Mouse (Mus musculus) CH12.LX (cell line): ENCODE data around the gene Smarcad1. TPM values are rescaled to one million over a fixed set of nuclear protein-coding genes. Genes with fewer than 3 reads are reported as not detected.

Source experiments
- DNase-seq: peaks from one replicate; pipeline ENCODE4 v3.0.0-alpha.2; 2013; ENCODE audit errors: extremely low read depth
- H3K27ac ChIP-seq: 2 replicates; pipeline ENCODE4 v1.5.1; 2012; ENCODE audit warnings: low read depth, mild to moderate bottlenecking, control low read depth, moderate library complexity; ENCODE audit not compliant: insufficient read depth
- H3K27me3 ChIP-seq: replicated peaks from 2 replicates; pipeline ENCODE3; 2012; ENCODE audit warnings: inconsistent platforms
- H3K36me3 ChIP-seq, 2 experiments: replicated peaks in 1 of 2; 2 replicates each; pipeline versions ENCODE3 to v1.6.1; 2012; ENCODE audit warnings: inconsistent platforms in 1 of 2, low read length in 1 of 2, mild to moderate bottlenecking in 1 of 2, mixed read lengths in 1 of 2, moderate library complexity in 1 of 2; ENCODE audit not compliant: control insufficient read depth in 1 of 2, insufficient read depth in 1 of 2
- H3K4me1 ChIP-seq, 2 experiments: 2 replicates each; pipeline ENCODE4 v1.6.1; 2012; ENCODE audit warnings: inconsistent platforms in 1 of 2, moderate library complexity in 1 of 2; ENCODE audit not compliant: insufficient read depth in 2 of 2, control insufficient read depth in 1 of 2
- H3K4me2 ChIP-seq: 2 replicates; pipeline ENCODE4 v1.6.1; 2012; ENCODE audit warnings: low read depth, mild to moderate bottlenecking, control low read depth; ENCODE audit not compliant: poor library complexity, insufficient read depth, severe bottlenecking
- H3K4me3 ChIP-seq, 3 experiments: fragments of 150-350 bp in 1 of 3; sonication (generic) in 1 of 3; replicated peaks in 1 of 3; 2 replicates each; pipeline versions ENCODE3 to v1.5.1; 2011 to 2012; ENCODE audit warnings: low read depth in 2 of 3, low read length in 2 of 3, mild to moderate bottlenecking in 2 of 3, moderate library complexity in 2 of 3, control low read depth in 1 of 3, improper control_type of control experiment in 1 of 3, inconsistent platforms in 1 of 3, mixed read lengths in 1 of 3; ENCODE audit not compliant: poor library complexity in 1 of 3
- H3K79me2 ChIP-seq: replicated peaks from 2 replicates; pipeline ENCODE4 v1.6.1; 2012; ENCODE audit warnings: mild to moderate bottlenecking, moderate library complexity; ENCODE audit not compliant: control insufficient read depth, poor library complexity, insufficient read depth, severe bottlenecking; ENCODE audit errors: extremely low read depth
- H3K9ac ChIP-seq: 2 replicates; pipeline ENCODE4 v1.6.1; 2012; ENCODE audit warnings: low read depth, mild to moderate bottlenecking, control low read depth, moderate library complexity; ENCODE audit not compliant: insufficient read depth
- H3K9me3 ChIP-seq: replicated peaks from 2 replicates; pipeline ENCODE3; 2012; ENCODE audit warnings: low read length, inconsistent platforms, mixed read lengths
- BHLHE40 ChIP-seq: IDR thresholded peaks from 2 replicates; pipeline ENCODE4 v1.6.1; 2011; ENCODE audit warnings: mild to moderate bottlenecking, low read depth, low read length, improper control_type of control experiment
- CHD1 ChIP-seq: IDR thresholded peaks from 2 replicates; pipeline ENCODE4 v1.6.1; 2012; ENCODE audit warnings: low read depth, low read length, improper control_type of control experiment, inconsistent platforms
- CHD2 ChIP-seq: IDR thresholded peaks from 2 replicates; pipeline ENCODE4 v1.6.1; 2011; ENCODE audit warnings: low read length, improper control_type of control experiment
- CTCF ChIP-seq, 2 experiments: IDR thresholded peaks in 1 of 2; conservative IDR thresholded peaks in 1 of 2; 2 replicates each; pipeline ENCODE4 v1.5.1; 2011 to 2012; ENCODE audit warnings: low read depth in 2 of 2, low read length in 2 of 2, improper control_type of control experiment in 1 of 2, inconsistent platforms in 1 of 2, mild to moderate bottlenecking in 1 of 2, moderate library complexity in 1 of 2
- E2F4 ChIP-seq: IDR thresholded peaks from 2 replicates; pipeline ENCODE4 v1.6.1; 2011; ENCODE audit warnings: low read depth, low read length, improper control_type of control experiment; ENCODE audit not compliant: insufficient replicate concordance
- ELF1 ChIP-seq: IDR thresholded peaks from 2 replicates; pipeline ENCODE4 v1.6.1; 2014; ENCODE audit warnings: low read depth, mild to moderate bottlenecking, inconsistent platforms, low read length, improper control_type of control experiment
- EP300 ChIP-seq: IDR thresholded peaks from 2 replicates; pipeline ENCODE4 v1.6.1; 2011; ENCODE audit warnings: low read length, improper control_type of control experiment
- GABPA ChIP-seq: IDR thresholded peaks from 2 replicates; pipeline ENCODE4 v1.6.1; 2012; ENCODE audit warnings: low read depth, low read length, improper control_type of control experiment, inconsistent platforms; ENCODE audit not compliant: insufficient replicate concordance
- HCFC1 ChIP-seq: IDR thresholded peaks from 2 replicates; pipeline ENCODE4 v1.6.1; 2012; ENCODE audit warnings: low read depth, mild to moderate bottlenecking, inconsistent platforms, low read length, improper control_type of control experiment
- IRF4 ChIP-seq: IDR thresholded peaks from 2 replicates; pipeline ENCODE4 v1.6.1; 2014; ENCODE audit warnings: low read depth, mild to moderate bottlenecking, inconsistent platforms, low read length, improper control_type of control experiment
- JUN ChIP-seq: IDR thresholded peaks from 2 replicates; pipeline ENCODE4 v1.6.1; 2011; ENCODE audit warnings: low read depth, mild to moderate bottlenecking, low read length, improper control_type of control experiment, moderate library complexity; ENCODE audit not compliant: insufficient read depth
- JUND ChIP-seq: conservative IDR thresholded peaks from 2 replicates; pipeline ENCODE4 v1.6.1; 2011; ENCODE audit warnings: low read depth, low read length, improper control_type of control experiment
- KAT2A ChIP-seq: IDR thresholded peaks from 2 replicates; pipeline ENCODE4 v1.6.1; 2012; ENCODE audit warnings: low read length, improper control_type of control experiment, inconsistent platforms; ENCODE audit not compliant: insufficient replicate concordance
- MAFK ChIP-seq: IDR thresholded peaks from 2 replicates; pipeline ENCODE4 v1.6.1; 2011; ENCODE audit warnings: low read length, improper control_type of control experiment; ENCODE audit not compliant: insufficient replicate concordance
- MAX ChIP-seq: IDR thresholded peaks from 2 replicates; pipeline ENCODE4 v1.6.1; 2011; ENCODE audit warnings: low read length, improper control_type of control experiment
- MAZ ChIP-seq: IDR thresholded peaks from 2 replicates; pipeline ENCODE4 v1.6.1; 2012; ENCODE audit warnings: low read depth, mild to moderate bottlenecking, inconsistent platforms, low read length, improper control_type of control experiment, moderate library complexity
- MEF2A ChIP-seq: IDR thresholded peaks from 2 replicates; pipeline ENCODE4 v1.6.1; 2014; ENCODE audit warnings: low read depth, mild to moderate bottlenecking, inconsistent platforms, low read length, improper control_type of control experiment, borderline replicate concordance
- MXI1 ChIP-seq: IDR thresholded peaks from 2 replicates; pipeline ENCODE4 v1.6.1; 2011; ENCODE audit warnings: mild to moderate bottlenecking, low read depth, low read length, improper control_type of control experiment
- MYC ChIP-seq: IDR thresholded peaks from 2 replicates; pipeline ENCODE4 v1.6.1; 2011; ENCODE audit warnings: low read depth, mild to moderate bottlenecking, improper control_type of control experiment, low read length
- PAX5 ChIP-seq: IDR thresholded peaks from 2 replicates; pipeline ENCODE4 v1.6.1; 2012; ENCODE audit warnings: low read length, inconsistent platforms, mixed read lengths
- POLR2A ChIP-seq: IDR thresholded peaks from 2 replicates; pipeline ENCODE4 v1.6.1; 2011; ENCODE audit warnings: low read depth, mild to moderate bottlenecking, improper control_type of control experiment, low read length
- RAD21 ChIP-seq: IDR thresholded peaks from 2 replicates; pipeline ENCODE4 v1.6.1; 2011; ENCODE audit warnings: low read depth, mild to moderate bottlenecking, low read length, improper control_type of control experiment, moderate library complexity
- SIN3A ChIP-seq: IDR thresholded peaks from 2 replicates; pipeline ENCODE4 v1.6.1; 2012; ENCODE audit warnings: low read length, improper control_type of control experiment, inconsistent platforms
- TBP ChIP-seq: conservative IDR thresholded peaks from 2 replicates; pipeline ENCODE4 v1.6.1; 2011; ENCODE audit warnings: low read depth, low read length, improper control_type of control experiment
- TCF12 ChIP-seq: IDR thresholded peaks from 2 replicates; pipeline ENCODE4 v1.6.1; 2014; ENCODE audit warnings: low read depth, mild to moderate bottlenecking, inconsistent platforms, low read length, improper control_type of control experiment
- UBTF ChIP-seq: IDR thresholded peaks from 2 replicates; pipeline ENCODE4 v1.6.1; 2012; ENCODE audit warnings: low read depth, mild to moderate bottlenecking, inconsistent platforms, low read length, improper control_type of control experiment, moderate library complexity
- USF2 ChIP-seq: conservative IDR thresholded peaks from 2 replicates; pipeline ENCODE4 v1.6.1; 2011; ENCODE audit warnings: low read depth, low read length, improper control_type of control experiment
- ZC3H11A ChIP-seq: IDR thresholded peaks from 2 replicates; pipeline ENCODE4 v1.6.1; 2012; ENCODE audit warnings: low read depth, mild to moderate bottlenecking, inconsistent platforms, low read length, improper control_type of control experiment
- ZKSCAN1 ChIP-seq: IDR thresholded peaks from 2 replicates; pipeline ENCODE4 v1.6.1; 2012; ENCODE audit warnings: low read depth, inconsistent platforms, low read length, improper control_type of control experiment, borderline replicate concordance
- ZMIZ1 ChIP-seq: IDR thresholded peaks from 2 replicates; pipeline ENCODE4 v1.6.1; 2012; ENCODE audit warnings: low read depth, mild to moderate bottlenecking, inconsistent platforms, low read length, improper control_type of control experiment
- dilution Hi-C: fragments of 300-500 bp; cut with MboI; formaldehyde crosslinking; loops from 2 replicates; pipeline ENCODE4 v1.14.3; 2020; ENCODE audit warnings: low sequenced_read_pairs; ENCODE audit not compliant: extremely low pct_unique_long_range_greater_than_20kb, extremely low pct_ligation_motif_present
- in situ Hi-C: fragments of 300-500 bp; cut with MboI; formaldehyde crosslinking; loops from 3 replicates; pipeline ENCODE4 v1.14.3; 2019; ENCODE audit warnings: low sequenced_read_pairs, low pct_ligation_motif_present, low pct_unique_long_range_greater_than_20kb, mixed read lengths
- polyA plus RNA-seq: library from polyadenylated mRNA; unstranded; fragments of >175 nt; gene quantifications from 2 replicates; pipeline ENCODE4 v1.2.1, GENCODE M21; 2012; ENCODE audit warnings: low read depth; ENCODE audit not compliant: insufficient read length
- total RNA-seq, 2 experiments: library from RNA; depleted of rRNA; stranded (reverse); fragments of 300-350 nt in 1 of 2; fragments of >200 nt in 1 of 2; gene quantifications; 2 replicates each; pipeline ENCODE4 v1.2.3; 2012 to 2014

The Smarcad1 gene
- total and polyA plus RNA-seq, 3 experiments = 30.2 to 57.4 (median 43.9) TPM

DNA sequence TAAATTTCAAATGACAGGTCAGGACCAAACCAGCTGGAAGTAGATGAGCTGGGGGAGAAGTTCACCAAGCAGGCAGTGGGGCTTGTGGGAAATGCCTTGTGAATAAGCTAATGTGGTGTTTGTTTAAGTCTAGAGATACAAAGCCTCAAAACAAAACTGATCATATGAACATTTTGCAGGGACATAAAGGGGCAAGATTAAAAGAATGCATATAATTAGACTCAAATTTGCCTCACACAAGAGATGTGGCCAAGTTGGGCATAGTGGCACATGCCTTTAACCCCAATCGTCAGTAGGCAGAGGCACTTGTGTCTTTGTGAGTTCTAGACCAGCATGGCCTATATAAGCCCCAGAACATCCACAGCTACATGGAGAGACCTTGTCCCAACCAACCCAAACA, 99.9 kb downstream of the Smarcad1 start:
- in situ Hi-C loops (loop anchor here (25.0 kb wide), 1 partner anchor 220 kb away; no protein-coding TSS in a partner anchor), dilution Hi-C loops (no loop called here)
- H3K4me2 ChIP-seq = peak overlapping the region; percentile 83
- no peaks in the 10 kb centered on the region for H3K9me3 ChIP-seq
- no peaks in the 10 kb centered on the region for H3K36me3 ChIP-seq
- peak overlapping the region; percentile 65 for H3K9ac ChIP-seq
- TF ChIP-seq MXI1 (0 out of 2 replicates have a peak, but pooled peaks have one; percentile 47), TBP (0 out of 2 replicates have a peak, but pooled peaks have one; percentile 52), MYC (no peak), MAFK (no peak), MAZ (no peak), CTCF (conservative IDR thresholded peaks at IDR 0.05 in 1 of 2, IDR thresholded peaks at IDR 0.05 in 1 of 2; ENCODE audit: low read depth in 2 of 2, low read length in 2 of 2) (no peak), UBTF (no peak), JUND (no peak), HCFC1 (no peak)
- H3K4me1 ChIP-seq = peaks cover 12 to 57% of the 10 kb centered on the region in 2 experiments
- H3K4me3 ChIP-seq = no peak overlapping the region
- no peak overlapping the region; the same call in 1 of the 2 replicates for H3K27ac ChIP-seq
- H3K27me3 ChIP-seq = no peaks in the 10 kb centered on the region
- no peak for DNase-seq
- H3K79me2 ChIP-seq = 0 out of 2 replicates have a peak, but pooled peaks cover 1% of the 10 kb centered on the region

DNA sequence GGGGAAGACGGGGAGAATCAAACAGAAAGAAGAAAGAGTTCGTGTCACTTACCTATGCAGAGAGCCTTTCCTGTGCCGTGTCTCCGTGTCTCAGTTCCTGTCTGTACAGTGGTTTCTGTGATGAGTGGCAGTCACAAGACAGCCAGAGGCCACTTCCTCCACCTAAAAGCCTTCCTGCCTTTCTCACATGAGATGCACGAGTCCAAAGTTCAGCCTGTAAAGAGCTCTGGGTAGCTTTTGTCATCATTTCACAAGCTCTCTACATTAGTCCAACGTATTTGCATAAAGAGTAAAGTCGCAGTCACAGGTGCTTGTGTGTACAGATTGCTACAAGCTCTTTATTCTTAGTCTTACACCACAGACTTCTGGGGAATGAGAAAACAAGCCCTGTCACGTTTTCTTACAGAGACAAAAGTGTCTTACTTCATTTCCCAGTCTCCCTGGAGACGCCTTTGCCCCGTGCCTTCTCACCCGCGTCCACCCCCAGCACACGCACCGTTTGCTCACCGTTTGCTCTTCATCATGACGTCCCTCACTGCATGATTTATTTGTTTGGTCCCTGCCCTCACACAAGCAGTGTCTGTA, 102.3 kb downstream of the Smarcad1 start, which contains the start of gene Hpgds:
TSS of gene Hpgds (minus strand) at position 288 of the 585 bp plus-strand sequence.
- peak within 1 kb of the TSS; percentile 82 for H3K27ac ChIP-seq
- TF ChIP-seq E2F4 (no peak), MEF2A (peak; percentile 62; the same call in 1 of the 2 replicates), MXI1 (no peak), BHLHE40 (peak; percentile 99), CHD2 (no peak; the same call in 1 of the 2 replicates), POLR2A (0 out of 2 replicates have a peak, but pooled peaks have one; percentile 41), EP300 (peak; percentile 71), JUN (peak; percentile 35; the same call in 1 of the 2 replicates), PAX5 (no peak), UBTF (no peak), MAX (peak; percentile 67), TBP (0 out of 2 replicates have a peak, but pooled peaks have one; percentile 48), RAD21 (no peak), GABPA (no peak), KAT2A (no peak), TCF12 (peak; percentile 68), SIN3A (no peak; the same call in 1 of the 2 replicates), CHD1 (peak; percentile 40; the same call in 1 of the 2 replicates), ZMIZ1 (no peak), ZC3H11A (no peak), IRF4 (peak; percentile 81), ZKSCAN1 (no peak), USF2 (no peak), MYC (no peak; the same call in 1 of the 2 replicates), CTCF (conservative IDR thresholded peaks at IDR 0.05 in 1 of 2, IDR thresholded peaks at IDR 0.05 in 1 of 2; ENCODE audit: low read depth in 2 of 2, low read length in 2 of 2) (no peak), ELF1 (peak; percentile 64)

More for the DNA sequence above, 102.3 kb downstream of the Smarcad1 start, which contains the start of gene Hpgds:
- Histone ChIP-seq H3K9me3 (no peaks in the 10 kb centered on the region), H3K4me3 (peak within 1 kb of the TSS; percentile 31 to 60 (median 47)), H3K79me2 (0 out of 2 replicates have a peak, but pooled peaks cover under 1% of the 10 kb centered on the region), H3K4me2 (peak within 1 kb of the TSS; percentile 58), H3K9ac (peak within 1 kb of the TSS; percentile 58), H3K4me1 (peaks cover 6 to 40% of the 10 kb centered on the region in 2 experiments), H3K36me3 (no peaks in the 10 kb centered on the region), H3K27me3 (no peaks in the 10 kb centered on the region)
- peak; percentile 87 for DNase-seq
- dilution Hi-C loops = no loop called here
- in situ Hi-C loops = loop anchor here (25.0 kb wide), 1 partner anchor 218 kb away; no protein-coding TSS in a partner anchor
